Mouse (Mus musculus): ENCODE data around the gene Bex4.
"Not testable (repeated sequence)": the region's sequence is repeated elsewhere in the genome, so short reads cannot be mapped to it uniquely, and the experiment has no call there.

Gene Bex4

DNA sequence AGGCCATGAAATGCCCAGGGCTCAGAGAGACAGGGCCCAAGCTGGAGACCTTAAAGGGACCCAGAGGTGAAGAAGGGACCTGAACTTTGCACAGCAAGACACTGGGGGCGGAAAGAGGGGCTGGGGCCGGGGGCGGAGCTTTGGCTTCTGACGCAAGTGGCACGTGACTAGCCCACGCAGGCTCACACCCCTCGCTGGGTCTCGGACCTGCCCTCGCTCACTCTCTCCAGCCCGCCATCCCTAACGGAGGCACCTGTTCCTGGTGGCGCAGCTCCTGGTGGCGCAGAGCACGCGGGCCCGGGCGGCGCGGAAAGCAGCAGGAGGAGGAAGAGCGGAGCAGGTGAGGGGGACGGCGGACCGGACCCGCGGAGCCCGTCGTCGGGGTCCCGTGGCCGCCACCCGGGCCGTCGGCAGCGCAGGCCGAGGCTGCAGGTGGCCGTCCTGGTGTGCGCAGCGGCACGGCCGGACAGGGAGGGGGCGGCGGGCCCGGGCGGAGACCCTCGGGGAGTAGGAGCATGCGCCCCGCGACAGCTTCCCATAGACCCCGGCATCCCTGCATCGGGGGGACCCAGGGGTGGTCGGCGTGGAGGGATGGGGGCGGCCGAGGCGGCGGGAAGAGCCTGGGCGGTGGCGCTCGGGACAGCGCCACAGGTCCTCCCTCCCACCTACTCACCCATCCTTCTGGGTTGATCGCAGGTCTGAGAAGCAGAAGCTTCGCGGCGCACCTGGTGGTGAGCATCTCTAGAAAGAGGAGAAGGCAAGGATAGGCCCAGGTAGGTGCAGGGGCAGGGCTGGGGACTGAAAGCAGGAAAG lies at the start of gene Bex4:
Gene Bex4, plus strand, starts transcription at position 170 of the 813 bp plus-strand sequence.
- DNase-seq: not testable (repeated sequence)

DNA sequence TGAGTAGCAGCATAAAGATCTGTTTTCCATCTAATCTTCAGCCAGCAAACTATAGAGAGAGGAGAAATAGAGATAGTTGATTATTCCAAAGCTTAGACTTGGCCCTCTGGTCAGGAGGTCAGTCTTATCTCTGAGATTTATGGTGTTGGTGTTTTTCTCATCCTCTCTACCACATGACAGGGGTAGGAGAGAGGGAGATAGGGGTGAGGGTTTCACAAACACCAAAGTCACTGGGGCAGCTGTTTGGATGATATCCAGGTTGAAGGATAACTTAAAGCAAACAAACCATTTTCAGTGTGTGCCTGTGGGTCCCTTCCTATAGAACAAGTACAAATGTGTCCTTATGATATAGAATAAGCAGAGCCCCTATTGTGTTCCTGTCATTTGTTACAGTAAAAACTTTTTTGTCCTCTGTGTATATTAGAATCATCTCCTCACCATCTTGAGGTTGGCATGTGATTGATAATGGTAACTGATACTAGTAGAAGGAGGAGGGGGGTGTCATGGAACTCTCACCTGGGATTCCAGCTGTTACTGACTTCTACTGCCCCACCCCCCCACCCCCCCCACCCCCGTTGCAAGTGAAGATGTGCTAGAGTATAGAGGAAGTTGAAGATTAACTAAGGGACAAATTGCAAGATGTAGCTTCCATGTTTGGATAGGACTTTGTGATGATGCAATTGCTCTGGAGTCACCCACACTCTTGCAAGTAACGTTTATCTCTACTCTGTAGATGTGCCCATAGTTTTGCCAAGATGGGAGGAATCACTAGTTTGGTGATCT lies 46.1 kb upstream of the Bex4 start:
- DNase-seq: no peak

DNA sequence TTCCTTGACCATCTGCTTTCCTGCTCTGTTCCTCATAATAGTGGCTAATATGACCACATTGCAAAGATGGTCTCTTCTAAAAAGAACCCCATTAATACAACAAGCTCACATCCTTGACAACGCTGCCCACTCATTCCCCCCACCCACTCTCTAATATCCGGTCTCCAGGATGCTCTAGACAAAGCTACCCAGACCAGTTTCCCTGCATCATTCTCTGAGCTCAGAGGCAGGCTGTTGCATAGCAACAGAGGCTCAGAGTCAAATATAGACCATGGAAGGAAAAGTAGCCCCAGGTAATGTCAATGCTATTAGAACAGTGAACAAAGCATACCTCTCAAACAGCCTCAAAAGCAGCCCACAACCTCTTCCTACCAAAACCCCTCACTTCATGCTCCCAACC lies 44.4 kb upstream of the Bex4 start:
- DNase-seq: no peak

DNA sequence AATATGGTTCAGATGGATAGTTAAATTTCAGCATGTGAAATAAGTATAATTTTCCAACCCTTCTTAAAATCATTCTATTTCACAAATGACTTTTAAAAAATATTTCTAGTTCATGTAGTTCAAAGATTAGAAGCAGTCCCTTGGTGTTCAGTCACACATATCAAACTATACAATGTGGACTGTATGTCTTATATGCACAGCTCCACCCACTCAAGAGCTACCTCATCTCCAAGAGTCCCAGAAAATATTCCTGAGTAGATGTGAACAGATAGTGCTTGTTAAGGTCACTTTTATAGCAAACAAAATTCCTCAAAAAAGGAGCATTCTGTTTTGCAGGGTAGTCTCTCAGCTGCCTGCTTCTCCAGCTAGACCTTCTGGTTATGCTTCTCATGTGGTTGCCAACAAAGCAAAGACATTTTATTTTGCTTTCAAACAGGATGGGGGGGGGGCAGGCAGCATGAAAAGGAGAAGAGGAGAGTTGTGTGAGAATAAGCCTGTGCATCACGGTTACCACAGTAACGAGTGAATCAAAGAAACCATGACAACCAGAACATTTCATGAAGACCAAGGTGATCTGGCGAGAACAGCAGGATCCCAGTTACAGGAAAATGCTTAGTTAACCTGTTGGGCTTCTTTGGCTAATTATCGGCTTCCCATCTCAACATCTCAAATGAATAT lies 34.6 kb upstream of the Bex4 start:
- DNase-seq: no peak

DNA sequence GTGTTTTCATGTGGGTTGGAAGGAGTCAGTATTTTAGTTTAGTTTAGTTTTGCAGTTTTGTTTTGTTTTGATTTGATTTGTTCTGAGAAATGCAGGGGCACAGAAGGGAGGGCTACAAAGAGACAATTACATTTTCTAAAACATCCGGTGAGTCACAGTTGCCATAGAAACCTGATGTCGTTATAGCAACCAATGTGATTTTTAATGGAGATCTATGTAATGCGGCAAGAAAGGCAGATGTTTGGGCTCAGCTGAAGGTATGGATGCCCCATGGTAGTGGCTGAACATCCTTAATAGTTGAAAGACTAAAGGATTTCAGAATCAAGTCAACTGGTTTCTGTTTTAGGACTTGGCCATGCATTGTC lies 34.1 kb upstream of the Bex4 start:
- DNase-seq: no peak

DNA sequence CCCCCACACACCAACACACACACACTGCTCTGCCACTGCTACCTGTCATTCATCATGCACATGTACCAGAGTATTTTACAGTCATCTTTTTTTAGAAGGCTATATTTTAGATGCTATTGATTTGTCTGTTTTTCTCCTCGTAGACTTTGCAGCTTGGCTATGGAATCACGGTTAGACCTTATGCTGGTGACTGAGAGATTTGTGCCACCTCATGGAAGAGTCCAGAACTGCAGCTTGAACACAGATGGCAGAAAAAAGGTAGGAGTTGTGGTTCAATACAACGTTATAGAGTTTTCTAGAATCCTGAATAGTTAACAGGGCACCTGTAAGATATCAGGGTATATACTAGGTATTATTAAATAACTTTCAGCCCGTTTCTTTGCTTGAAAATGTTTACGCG lies 30.9 kb upstream of the Bex4 start:
- DNase-seq: peak in 1 of 2 experiments; percentile 30

DNA sequence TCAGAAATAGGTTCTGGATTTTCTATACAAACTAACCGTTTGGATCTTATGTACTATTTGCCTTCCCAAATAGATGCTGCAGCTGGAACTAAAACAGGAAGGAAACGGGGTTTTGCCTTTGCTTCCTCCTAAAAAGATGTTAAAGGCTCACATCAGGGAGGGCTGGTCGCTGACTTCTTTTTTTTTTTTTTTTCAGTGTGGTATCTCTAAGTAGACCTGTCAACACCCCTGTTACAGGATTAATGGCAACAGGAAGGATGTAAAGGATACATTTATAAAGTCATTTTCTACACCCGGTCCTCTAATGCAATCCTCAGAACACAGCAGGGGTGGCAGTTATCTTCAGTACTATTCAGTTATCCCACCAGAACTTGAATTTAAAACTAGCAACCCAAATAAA lies 23.8 kb upstream of the Bex4 start:
- DNase-seq: no peak

DNA sequence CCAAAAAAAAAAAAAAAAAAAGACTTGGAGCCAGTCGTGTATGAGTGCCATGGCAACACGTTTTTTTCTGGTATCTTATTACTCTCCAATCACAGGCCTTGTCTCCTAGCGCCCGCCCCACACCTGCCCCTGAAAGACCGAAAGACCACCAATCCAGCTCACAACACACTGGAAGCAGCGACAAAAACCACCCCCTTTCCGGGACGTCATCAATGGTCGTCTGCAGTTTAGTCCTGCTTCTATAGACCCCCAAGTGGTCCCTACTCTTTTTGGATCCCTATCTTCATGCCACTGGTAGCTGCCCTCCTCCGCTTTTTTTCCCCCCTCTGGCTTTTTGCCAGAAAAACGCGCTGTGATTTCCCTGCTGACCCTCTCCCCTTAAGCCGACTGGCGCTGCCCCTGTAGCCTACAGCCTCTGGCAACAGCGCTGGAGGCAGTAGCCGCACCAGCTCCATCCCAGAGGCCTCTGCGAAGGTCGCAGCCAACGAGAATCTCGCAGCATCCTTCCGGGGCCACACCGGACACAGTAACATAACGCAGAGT lies 23.3 kb upstream of the Bex4 start:
- peak in 1 of 2 experiments; percentile 45 for DNase-seq

DNA sequence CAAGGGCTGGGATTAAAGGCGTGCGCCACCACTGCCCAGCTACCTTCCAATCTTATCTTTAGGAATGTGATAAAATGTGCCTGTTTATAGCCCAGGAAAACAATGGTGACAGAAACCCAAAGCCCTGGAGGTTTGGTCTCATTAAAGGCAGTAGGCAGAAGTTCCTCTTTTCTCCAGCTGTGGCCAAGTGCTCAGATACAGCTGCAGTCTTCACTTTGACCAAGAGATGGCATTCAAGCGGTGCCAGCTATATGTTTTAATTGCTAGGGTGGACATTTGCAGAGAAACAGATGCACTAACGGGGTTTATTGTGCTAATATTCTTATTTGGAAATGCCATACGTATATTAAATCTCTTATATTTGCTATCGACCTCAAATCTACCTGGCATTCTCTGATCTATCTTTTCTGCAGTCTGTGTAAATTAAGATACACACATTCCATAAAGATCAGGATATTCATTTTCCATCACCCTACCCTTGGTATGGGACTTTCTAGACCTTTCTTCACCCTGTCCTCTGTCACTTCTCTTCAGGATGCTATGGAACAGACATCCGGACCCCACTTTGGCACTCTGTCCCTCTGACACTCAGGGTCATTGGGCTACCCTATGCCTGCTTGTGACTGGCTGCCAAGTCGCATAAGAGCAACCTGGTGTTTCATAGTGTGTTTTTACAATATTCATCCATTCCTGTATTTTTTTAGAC lies 11.6 kb upstream of the Bex4 start:
- no peak for DNase-seq

DNA sequence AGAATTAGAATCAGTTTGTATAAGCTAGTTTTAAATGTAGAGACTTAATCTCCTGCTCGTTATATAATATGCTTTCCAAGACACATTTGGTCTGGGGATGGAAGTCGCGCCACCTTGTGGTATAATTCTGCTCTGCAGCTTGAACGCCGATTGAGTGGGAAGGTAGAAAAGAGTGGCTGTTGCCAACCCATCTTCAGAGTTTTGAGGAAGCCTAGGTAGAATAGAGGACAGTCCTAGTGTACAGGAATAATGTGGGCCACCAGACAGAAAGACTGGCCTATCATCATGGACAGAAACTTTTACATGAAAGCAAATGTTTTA lies 11.1 kb upstream of the Bex4 start:
- DNase-seq: peak; percentile 32 to 45

DNA sequence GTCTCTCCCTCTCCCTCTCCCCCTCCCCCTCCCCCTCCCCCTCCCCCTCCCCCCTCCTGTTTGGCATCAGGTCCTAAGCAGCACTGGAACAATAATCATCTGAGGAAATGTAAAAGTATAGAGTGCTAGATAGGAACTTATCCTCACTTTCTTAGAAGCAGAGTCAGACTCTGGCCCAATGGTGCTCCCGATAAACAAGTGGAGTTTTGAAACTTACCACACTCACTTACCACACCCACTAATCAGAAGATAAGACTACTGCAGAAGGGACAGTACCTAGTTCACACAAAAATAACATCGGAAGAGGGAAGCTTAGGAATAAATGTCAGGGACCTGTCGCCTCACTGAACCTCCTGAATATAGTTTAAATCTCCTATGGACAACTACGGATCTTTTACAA lies 3.2 kb upstream of the Bex4 start:
- DNase-seq: no peak

DNA sequence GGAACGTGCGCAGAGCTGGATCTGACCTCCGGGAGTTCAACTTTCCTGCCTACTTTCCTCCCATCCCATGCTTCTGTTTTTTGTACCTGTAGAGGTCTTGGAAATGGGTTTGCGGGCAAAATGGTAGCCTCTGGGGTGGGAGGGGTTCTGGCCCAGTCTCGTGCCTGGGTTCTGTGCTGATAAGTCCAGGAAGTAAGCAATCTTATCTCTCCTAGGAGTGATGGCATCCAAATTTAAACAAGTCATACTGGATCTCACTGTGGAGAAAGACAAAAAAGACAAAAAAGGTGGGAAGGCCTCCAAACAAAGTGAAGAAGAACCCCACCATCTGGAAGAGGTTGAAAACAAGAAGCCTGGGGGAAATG lies 826 bp downstream of the Bex4 start:
- DNase-seq: not testable (repeated sequence)

DNA sequence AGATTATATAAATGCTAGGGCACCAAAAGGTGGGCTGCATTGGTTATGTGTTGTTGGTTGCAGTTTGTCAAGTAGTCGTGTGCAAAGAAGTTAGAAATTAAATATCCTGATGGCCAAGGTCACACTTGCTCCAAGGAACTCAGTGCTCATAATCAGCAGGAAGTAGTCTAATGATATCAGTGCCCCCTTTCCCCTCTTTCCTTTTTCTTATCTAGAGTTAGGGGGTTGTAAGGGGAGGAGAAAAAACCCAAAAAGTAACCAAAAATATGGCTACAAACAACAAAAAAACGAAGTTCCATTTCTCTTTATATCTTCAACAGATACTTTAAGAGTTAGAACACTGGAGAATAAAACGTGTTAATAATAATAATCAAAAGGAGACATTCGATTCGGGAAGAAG lies 2.6 kb downstream of the Bex4 start:
- no peak for DNase-seq

DNA sequence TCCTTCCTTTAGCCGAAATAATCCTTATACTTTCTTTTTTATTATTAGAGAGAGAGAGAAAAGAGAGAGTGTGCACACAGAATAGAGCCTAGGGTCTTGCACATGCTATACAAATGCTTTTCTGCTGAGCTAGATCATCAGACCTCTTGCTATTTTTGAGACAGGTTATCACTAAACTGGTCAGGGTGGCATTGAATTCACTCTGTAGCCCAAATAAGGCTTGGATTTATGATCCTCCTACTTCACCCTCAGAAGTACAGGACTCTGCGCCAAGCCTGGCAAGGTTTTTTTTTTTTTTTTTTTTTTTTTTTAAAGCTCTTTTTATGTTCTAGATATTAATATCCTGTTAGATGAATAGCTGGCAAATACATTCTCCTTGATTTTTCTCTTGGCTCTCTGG lies 4.9 kb downstream of the Bex4 start:
- DNase-seq: no peak

DNA sequence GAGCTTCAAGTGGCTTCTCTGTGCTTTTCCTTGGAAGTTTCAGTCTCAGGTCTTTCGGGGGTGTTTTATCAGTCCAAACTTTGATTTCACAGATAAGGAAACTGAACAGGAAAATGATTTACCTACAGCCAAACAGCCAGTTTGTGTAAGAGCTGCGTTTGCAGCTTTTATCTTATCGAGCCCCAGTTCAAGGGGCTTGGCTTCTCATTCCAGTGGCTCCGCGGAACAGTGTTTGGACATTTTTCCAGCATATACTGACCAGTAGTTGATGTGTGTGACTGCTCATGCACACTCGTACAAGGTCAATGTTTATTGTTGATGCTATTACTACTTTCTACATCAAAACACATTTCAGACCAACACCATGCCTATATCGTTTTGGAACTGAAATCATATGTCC lies 5.4 kb downstream of the Bex4 start:
- peak in 1 of 2 experiments; percentile 20 for DNase-seq

DNA sequence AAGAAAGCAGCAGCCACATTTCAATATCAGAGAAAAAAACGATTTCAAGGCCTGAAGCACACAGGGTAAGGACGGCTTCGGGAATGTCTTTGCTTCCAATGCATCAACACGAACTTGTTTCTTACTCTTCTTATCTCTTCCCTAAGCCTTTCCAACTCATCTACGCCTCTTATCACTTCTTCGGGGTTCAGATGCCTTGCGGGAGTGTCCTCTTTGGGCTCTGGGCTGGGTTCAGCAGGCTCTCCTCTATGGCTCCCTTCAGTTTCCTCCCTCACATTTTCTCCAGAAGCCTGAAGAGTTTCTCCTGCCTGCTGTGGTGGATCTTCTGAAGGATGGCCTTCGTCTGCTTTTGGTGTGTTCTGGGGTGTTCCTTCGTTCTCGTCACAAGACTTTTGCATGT lies 31.8 kb downstream of the Bex4 start:
- DNase-seq: no peak

DNA sequence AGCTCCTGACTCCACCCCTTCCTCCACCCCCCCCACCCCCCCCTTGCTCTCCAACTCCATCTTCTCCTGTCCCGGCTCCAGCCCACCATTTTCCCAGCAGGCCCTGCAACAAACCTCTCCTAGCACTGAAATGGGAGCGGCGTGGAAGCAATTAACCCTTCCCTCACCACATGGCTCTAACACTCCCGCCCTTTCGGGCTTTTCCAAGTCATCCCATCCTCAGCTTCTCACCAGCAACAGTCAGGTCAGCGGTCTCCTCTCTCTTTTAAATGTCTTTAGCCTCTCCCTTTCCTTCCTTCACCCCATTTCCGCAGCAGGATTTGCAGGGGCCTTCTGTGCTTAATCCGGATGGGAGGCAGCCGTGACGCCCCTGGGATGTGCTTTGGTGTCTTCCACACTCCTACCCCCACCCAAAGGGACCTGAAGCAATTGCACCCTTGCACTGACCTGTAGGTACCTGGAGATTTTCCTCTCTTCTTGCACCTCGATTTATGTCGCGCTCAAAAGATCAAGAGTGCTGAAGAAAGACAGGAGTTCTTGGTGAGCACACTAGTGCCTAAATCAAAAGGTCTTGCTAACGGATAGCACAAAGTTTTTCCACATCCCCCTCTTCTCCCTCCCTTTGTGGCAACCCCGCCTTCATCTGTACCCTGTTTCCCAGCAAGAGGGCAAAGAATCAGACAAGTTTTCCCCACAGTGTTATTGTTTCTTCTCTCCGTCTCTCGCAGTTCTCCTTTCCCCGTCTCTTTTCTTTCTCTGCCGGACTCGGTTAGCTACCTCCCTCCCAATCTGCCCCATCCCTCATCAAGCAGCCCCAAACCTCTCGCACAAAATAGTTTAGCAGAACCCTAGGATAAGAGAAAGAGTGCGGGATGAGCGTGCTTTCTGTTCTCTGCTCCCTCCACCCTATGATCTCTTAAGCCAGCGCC lies 32.7 kb downstream of the Bex4 start:
- peak; percentile 68 to 83 for DNase-seq

DNA sequence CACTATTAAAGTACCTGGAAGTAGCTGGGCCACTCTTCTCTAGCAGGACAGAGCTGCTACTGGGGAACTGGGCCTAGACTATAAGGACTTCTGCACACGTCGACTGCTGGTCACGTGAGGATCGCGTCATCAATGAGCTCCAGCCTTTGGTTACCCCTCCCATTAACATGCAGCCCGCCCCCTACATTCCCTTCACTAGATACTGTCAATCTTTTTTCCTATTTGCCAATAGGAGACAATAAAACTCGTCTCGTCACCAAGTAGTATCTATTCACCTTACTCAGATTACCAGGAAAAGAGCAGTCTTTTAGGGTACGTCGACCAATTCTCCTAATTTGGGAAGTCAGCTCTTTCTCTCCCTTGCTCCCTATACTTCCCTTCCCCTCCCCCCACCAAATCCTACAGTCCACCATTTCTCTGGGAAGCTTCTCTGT lies 33.3 kb downstream of the Bex4 start, which contains the start of gene Tceal8:
Gene Tceal8, minus strand, starts transcription at position 225 of the 434 bp plus-strand sequence.
- peak; percentile 80 to 86 for DNase-seq

DNA sequence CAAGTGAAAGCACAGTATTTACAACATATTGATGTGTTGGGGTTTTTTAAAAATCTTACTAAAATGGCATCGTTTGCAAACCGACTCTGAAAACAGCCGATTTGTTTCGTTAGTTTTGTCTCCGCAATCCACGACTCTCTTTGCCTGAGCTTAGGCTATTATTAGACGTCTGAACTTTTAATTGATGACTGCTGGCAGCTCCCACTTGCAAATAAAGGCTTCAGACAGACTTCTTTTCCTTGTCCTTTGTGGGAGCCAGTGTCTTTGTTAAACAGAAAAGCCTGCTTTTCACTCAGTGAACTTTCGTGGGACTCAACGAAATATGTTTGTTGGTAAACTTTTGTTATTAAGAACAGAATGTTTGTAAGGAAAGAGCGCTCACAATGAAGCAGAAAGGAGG lies 34.0 kb downstream of the Bex4 start:
- DNase-seq: no peak

DNA sequence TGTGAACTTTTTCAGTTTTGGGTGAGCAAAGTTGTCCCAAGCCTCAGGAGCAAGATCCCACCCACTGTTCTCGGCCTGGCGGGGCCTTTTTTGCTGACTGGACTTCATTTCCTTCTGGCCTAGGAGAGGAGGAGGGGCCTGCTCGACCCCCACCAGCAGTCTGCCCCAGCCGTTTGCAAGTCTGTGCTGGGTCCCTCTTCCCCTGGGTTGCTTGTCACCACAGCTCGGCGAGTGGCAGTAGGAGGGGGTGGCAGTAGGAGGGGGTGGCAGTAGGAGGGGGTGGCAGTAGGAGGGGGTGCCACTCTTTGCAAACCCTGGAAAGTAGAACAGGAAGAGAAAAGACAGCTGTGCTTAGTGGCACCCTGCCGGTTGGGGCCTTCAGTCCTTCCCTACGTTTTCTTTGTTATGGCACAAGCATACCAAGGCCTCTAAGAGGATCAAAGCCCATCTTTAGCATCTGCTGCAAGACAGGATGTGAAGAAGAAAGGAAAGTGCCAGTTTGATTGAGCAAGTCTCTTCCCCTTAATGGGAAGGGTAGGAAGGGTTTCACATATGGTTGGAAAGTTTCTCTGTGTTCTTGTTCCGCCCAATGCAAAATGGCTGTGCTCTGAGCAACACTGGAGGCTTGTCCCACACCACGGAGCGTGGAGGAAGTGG lies 42.2 kb downstream of the Bex4 start:
- peak in 1 of 2 experiments; percentile 26 for DNase-seq

DNA sequence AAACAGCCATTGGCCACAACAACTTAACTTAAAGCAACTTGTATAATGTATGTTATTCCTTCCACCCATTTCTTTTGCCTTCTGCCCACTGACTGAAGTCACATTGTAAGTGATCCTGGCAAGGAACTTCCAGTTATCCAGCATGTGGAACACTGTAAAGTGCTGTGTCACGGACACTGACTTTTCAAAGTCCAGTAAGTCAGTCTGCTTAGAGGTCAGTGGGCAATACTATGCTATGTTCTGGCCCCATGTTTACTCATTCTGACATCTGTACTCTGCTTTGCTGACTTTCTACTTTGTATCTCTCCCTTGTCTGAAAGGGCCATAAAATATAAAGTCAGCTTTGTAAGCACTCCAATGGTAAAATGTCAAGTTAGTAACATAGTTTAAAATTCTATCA lies 44.3 kb downstream of the Bex4 start:
- no peak for DNase-seq

All from lung, postnatal 4 days (tissue).